ENCODE assay signal across 10 mouse cellular contexts in genomic region chr4:124570977-124571376, GRCm38 (mm10). TPM values are rescaled to one million over a fixed set of nuclear protein-coding genes. Genes with fewer than 3 reads are reported as not detected.
A peak's percentile ranks its signal among the peaks of the same experiment; 100 is the strongest.
DNase-seq lines count a peak whose midpoint lies in the region; ATAC-seq lines count a peak whose summit lies in the region.
"Had no signal": no experiment of that assay in that cellular context is flagged by ENCODE, and none has a peak within 500 bp of the region (broad histone marks: within the 10 kb centered on the region; RNA-seq: fewer than 3 reads in every experiment).

No protein-coding gene starts in this region.

- no peak overlapping the region for H3K4me3 ChIP-seq in kidney, embryonic 16.5 days (ENCODE audit: low read length)
- H3K4me3 ChIP-seq: embryonic facial prominence, embryonic 15.5 days had no signal

- intact Hi-C loops in left cerebral cortex, postnatal 4 days (cut with DNase I), result no loop called here
- intact Hi-C loops in left cerebral cortex, postnatal 36 days (cut with DNase I), result loop anchor here (5.0 kb wide), 1 partner anchor 81 kb away; no protein-coding TSS in a partner anchor

- H3K27me3 ChIP-seq in kidney, embryonic 16.5 days (ENCODE audit: insufficient read depth, low read length), result peaks cover 45% of the 10 kb centered on the region

- DNase-seq in left cerebral cortex, postnatal 4 days, result peak; percentile 28
- no peak for DNase-seq in left cerebral cortex, postnatal 36 days (ENCODE audit: low spot score in 2 of 2)
- DNase-seq in gastrocnemius, postnatal 10 days, result peak; percentile 84
- peak; percentile 77 for DNase-seq in skeletal muscle tissue, adult 2 months (ENCODE audit: low read depth, low spot score)
- DNase-seq in natural killer cell, adult 2 months (ENCODE audit: low spot score in 2 of 2), result no peak
- DNase-seq in embryo, embryonic 10.5 days (ENCODE audit: low spot score), result no peak
- no peak for DNase-seq in spleen, adult 18-20 months

- peaks cover 26% of the 10 kb centered on the region for H3K4me1 ChIP-seq in kidney, embryonic 16.5 days (ENCODE audit: insufficient read depth, low read length)

- 0 out of 2 replicates have a peak, but pooled peaks have one; percentile 32 for ATAC-seq in kidney, embryonic 16.5 days (ENCODE audit: low FRiP score, low TSS enrichment)

- WGBS in kidney, embryonic 16.5 days, result 47% methylated on average over 9 of the region's 9 CpGs

- no peak overlapping the region for H3K4me2 ChIP-seq in kidney, embryonic 16.5 days (replicated peaks; ENCODE audit: low read depth, low read length)
- H3K4me2 ChIP-seq: embryonic facial prominence, embryonic 15.5 days had no signal

- H3K27ac ChIP-seq in kidney, embryonic 16.5 days (ENCODE audit: low read length), result no peak overlapping the region
- H3K27ac ChIP-seq: embryonic facial prominence, embryonic 15.5 days had no signal

- H3K9me3 ChIP-seq in kidney, embryonic 16.5 days (ENCODE audit: low read length), result no peaks in the 10 kb centered on the region
- H3K9me3 ChIP-seq: embryonic facial prominence, embryonic 15.5 days had no signal

- H3K36me3 ChIP-seq in kidney, embryonic 16.5 days (ENCODE audit: insufficient read depth, low read length), result no peaks in the 10 kb centered on the region
- H3K36me3 ChIP-seq: embryonic facial prominence, embryonic 15.5 days had no signal

- no peak overlapping the region for H3K9ac ChIP-seq in kidney, embryonic 16.5 days (replicated peaks; ENCODE audit: low read length)
- H3K9ac ChIP-seq: embryonic facial prominence, embryonic 15.5 days had no signal

RNA-seq across cellular contexts. Expression of gene 3100002H09Rik, which starts 39.6 kb away (rescaled TPM):
- total RNA-seq in left cerebral cortex, postnatal 4 days (2021), result 1 to 10 TPM in 1 of 2 experiments, under 1 TPM in 1; 0.99 to 1.5 TPM
- under 1 TPM in 1 of 2 experiments, not detected in 1; 0.79 TPM for total RNA-seq in left cerebral cortex, postnatal 36 days (2021)
- not detected for total RNA-seq in gastrocnemius, postnatal 10 days (2021)
- polyA plus RNA-seq in kidney, embryonic 16.5 days (2015; fragmentation: Nextera tagmentation; extraction: Ambion mirVana), result 0.19 TPM in 1 of 2 replicates, not detected in the other
- total RNA-seq: MEL had no signal

Comparison
In these comparisons a context has a peak if more than half of its experiments do, and no peak if none do; other contexts are left out.
1. DNase-seq: peak in left cerebral cortex, postnatal 4 days (single experiment), gastrocnemius, postnatal 10 days (single experiment) and skeletal muscle tissue, adult 2 months (single experiment); none in left cerebral cortex, postnatal 36 days (0 of 2), natural killer cell, adult 2 months (0 of 2), embryo, embryonic 10.5 days (single experiment) and spleen, adult 18-20 months (0 of 2).